Mouse (Mus musculus) heart, postnatal 25 days (tissue): ENCODE measurements around the gene Aurkaip1. TPM values are rescaled to one million over a fixed set of nuclear protein-coding genes. Genes with fewer than 3 reads are reported as not detected.
"Not testable (repeated sequence)": the region's sequence is repeated elsewhere in the genome, so short reads cannot be mapped to it uniquely, and the experiment has no call there.

Experiments used
- DNase-seq: peaks from one replicate; pipeline ENCODE4 v3.0.0; 2022; ENCODE audit warnings: low spot score
- intact Hi-C: fragments of 180-260 bp; cut with DNase I; formaldehyde crosslinking; loops from one replicate; pipeline ENCODE4 v1.15.1; 2025
- total RNA-seq, 2 experiments: library from RNA; stranded (reverse); gene quantifications; 2 replicates each; pipeline ENCODE4 v1.2.3; 2021

Gene Aurkaip1
- total RNA-seq = 100 to 1,000 TPM; 108 to 109 TPM

DNA sequence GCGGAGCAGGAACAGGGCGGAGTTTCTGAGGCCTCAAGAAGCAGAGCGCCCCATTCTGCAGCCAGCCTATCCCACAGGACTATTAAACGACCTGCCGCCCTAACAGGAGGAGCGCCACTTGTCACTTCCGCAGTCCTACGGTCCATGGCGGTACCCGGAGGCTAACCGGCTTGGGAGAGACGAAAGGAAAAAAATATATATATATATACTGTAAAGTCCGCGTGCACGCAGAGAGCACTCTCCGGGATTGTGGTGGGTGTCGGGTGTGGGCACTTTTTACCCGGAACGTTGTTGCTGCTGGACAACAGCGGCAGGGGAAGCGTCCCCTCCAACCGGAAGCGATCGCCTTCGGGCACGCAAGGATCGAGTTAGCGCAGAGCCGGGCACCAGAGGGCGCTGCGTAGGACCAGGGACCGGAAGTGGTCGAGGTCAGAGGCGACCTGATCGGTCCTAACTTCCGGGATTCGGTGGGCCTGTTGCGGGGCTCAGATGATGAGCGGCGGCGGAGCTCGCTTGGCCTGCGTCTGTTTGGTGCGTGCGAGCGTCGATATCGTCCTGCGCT lies at the start of gene Aurkaip1:
TSS of gene Aurkaip1 (plus strand) at position 68 of the 562 bp plus-strand sequence.
- intact Hi-C loops = loop anchor here (2.0 to 5.0 kb wide), 3 partner anchors 18 to 111 kb away; partner anchors contain the start of genes Acap3, Ccnl2, Pusl1 and Ube2j2

DNA sequence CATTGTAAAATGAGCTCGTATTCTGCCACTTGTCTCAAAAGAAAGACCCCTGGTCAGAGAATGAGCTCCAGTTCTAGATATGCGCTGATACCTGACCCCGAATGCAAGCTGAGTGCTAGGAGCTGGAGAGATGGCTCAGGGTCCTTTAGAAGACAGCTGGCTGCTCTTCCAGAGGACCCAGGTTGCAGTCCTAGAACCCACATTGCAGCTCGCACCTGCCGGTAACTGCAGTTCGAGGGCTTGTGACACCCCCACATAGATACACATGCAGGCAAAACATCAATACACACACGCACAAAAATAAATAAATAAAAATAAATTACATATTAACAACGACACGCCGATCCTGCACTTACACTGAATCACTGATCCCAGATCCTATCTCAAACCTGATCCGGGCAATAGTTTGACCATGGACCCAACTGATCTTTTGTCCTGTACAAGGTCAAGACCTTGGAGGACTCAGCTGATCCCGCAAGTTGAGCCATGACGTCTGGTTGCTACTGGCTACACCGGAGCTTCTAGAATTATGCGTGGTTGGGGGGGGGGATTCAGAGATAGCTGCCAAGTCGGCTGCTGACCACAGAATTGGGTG lies 47.5 kb upstream of the Aurkaip1 start:
- no peak for DNase-seq
- intact Hi-C loops = no loop called here

More for the DNA sequence above, at the start of gene Aurkaip1:
- DNase-seq = peak; percentile 86

DNA sequence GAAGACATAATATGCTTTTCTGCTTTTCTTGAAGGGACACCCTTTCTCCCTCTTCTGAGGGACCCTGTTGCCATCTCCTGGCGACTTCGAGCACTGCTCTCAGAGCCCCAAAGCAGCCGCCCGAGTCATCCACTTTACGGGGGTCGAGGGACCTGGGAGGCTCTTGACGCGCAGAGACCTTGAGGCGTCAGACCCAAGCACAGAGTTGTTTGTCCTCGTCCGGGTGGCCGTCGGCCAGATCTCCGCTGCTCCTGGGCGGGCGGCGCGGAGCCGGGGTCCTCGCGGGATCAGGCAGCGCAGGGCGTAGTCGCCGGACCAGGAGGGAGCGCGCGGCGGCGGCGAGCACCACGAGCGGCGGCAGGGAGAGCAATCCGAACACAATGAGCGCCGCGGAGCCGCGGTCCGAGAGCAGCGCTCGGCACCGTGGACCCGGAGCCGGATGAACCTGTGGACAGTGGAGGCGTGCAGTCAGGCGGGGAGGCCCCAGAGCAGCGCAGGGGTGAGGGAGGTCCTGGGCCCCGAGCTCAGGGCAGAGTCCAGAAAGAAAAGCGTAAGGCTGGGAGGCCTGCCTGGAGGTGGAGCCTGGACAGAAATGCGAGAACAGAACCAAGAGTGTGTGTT lies 46.9 kb upstream of the Aurkaip1 start:
- DNase-seq = peak; percentile 69
- intact Hi-C loops = no loop called here

DNA sequence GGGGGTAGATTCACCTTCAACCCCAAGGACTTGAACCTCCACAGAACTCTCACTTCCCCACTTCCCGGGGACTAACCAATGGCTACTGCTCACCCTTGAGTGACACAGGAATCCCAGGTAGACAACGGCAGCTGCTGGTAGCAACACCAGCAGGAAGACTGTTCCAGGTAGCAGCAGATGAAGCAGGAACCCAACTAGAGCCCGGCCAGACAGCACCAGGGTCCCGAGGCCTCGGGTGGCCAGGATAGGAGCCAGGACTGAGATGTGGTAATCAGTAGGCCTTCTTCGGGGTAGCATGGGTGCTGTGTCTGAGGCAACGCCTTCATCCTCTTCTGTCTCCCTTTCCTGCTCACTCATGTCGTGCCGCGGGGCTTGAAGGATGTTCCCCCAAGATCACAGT lies 45.8 kb upstream of the Aurkaip1 start:
- intact Hi-C loops = loop anchor here (1.0 kb wide), 1 partner anchor 14 kb away; no protein-coding TSS in a partner anchor
- no peak for DNase-seq

DNA sequence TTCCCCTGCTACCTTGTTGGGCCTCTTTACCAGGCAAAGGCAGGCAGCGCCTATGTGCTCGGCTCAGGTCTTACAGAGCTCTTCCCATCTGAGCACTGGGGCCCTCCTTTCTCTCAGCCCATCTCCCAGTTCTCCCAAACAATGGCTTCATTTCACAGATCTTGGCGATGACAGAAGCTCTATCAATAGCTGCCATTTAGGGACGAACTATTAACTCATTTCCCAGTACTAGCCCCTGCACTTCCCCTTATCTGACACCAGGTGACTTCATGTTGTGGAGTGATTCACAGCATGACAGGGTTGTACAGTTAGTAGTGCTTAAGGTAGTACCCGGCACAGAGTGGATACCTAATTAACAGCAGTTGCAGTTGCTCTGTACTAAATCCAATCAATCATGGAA lies 45.3 kb upstream of the Aurkaip1 start, which contains the start of gene Tmem88b:
TSS of gene Tmem88b (minus strand) at position 56 of the 400 bp plus-strand sequence.
- DNase-seq = no peak

DNA sequence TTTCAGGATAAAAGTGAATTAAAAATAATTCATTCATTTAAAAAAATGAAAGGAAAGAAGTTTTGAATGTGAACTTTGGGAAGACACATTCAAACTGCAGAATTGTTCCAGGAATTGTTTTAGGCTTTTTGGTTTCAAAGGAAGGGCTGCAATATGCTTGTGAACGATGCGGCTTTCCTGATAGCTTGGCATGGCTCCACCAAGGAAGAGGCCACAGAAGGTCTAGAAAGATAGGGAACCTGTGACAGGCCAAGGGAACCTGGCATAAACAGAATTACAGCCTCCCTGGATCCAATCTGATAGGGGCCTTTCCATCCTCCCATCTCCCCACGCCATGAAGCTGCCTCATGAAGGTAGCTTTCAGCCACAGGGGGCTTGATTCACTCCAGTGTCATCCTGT lies 42.8 kb upstream of the Aurkaip1 start:
- no peak for DNase-seq
- intact Hi-C loops = no loop called here

More for the DNA sequence above, 45.3 kb upstream of the Aurkaip1 start, which contains the start of gene Tmem88b:
- intact Hi-C loops = loop anchor here (1.0 kb wide), 1 partner anchor 15 kb away; no protein-coding TSS in a partner anchor

DNA sequence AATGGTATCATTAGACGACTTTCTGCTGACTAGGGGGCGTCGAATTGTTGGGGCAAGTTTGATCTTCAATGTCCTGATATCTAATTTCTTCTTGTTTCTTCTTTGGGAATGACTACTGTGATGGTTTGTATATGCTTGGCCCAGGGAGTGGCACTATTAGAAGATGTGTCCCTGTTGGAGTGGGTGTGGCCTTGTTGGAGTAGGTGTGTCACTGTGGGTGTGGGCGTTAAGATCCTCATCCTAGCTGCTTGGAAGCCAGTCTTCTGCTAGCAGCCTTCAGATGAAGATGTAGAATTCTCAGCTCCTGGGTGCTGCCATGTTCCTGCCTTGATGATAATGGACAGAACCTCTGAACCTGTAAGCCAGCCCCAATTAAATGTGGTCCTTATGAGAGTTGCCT lies 42.2 kb upstream of the Aurkaip1 start:
- intact Hi-C loops, DNase-seq: not testable (repeated sequence)

DNA sequence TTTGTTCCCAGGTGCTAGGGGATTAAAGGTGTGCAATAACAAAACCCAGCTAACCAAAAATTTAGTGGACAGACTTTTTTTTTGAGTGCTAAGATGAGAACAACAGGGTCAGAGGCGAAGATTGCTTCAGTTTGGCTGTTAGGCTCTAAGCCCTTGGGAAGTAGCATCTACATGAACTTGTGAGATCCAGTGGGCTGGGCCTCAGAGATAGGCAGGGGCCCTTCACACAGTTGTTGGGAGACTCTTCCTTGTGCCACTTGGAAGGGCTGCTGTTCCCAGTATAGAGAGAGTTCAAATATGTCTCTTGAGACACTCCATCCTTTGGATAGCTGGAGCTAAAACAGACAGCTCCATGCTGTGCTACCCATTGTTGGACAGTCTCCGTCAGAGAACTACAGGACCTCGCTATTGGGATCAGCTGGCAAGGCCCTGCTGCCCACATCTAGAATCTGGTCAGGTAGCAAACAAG lies 41.0 kb upstream of the Aurkaip1 start, which contains the start of gene Ankrd65:
TSS of gene Ankrd65 (plus strand) at position 419 of the 469 bp plus-strand sequence.
- DNase-seq = no peak
- intact Hi-C loops = no loop called here

DNA sequence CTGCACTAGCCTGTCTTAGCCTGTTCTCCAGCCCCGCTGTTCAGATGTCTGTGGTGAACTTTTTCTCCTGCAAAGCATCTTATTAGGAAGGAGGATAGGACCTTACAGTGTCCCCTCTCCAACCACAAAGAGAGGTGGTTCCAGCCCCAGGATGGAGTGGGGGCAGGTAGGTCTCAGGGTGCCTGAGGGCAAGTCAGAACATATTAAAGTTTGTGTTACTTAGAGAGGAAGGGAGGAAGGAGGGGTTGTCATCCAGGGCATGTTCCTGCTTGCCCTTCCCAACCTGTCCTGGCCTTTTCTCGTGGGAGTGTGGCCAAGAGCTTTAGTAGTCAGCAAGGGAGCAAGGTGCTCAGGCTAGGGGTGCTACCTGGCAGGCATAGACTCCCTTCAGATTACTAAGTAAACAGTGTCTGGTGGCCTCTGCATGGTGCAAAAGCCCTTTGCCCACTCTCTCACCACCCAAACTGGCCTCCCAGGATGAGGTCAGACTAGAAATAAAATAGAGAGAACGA lies 40.4 kb upstream of the Aurkaip1 start:
- DNase-seq = no peak
- intact Hi-C loops = no loop called here

DNA sequence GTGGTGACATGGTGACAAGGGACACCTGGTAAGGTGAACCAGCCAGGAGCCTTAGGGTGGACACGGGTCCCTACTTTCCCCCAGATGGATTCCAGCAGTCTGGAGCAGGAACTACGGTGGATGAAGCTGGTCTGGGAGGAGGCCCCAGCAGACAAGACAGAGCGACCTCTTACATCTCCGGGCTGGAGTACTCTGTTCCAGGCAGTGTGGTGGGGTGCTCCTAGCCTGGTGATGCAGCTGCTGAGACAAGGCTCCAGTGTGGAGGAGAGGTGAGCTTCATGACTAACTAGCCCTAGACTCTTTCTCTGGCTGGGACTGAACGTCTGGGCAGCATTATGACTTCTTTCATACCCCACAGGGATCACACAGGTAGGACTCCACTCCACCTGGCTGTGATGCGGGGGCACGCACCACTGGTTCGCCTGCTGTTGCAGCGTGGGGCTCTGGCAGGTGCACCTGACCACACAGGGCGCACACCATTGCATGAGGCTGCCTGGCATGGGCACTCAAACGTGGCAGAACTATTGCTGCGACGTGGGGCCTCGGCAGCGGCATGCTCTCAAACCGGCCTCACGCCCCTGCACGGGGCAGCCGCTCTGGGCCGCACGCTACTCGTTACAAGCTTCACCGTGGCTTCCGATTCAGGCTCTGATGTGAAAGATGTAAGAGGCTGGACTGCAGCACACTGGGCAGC lies 39.7 kb upstream of the Aurkaip1 start:
- intact Hi-C loops = no loop called here
- no peak for DNase-seq

DNA sequence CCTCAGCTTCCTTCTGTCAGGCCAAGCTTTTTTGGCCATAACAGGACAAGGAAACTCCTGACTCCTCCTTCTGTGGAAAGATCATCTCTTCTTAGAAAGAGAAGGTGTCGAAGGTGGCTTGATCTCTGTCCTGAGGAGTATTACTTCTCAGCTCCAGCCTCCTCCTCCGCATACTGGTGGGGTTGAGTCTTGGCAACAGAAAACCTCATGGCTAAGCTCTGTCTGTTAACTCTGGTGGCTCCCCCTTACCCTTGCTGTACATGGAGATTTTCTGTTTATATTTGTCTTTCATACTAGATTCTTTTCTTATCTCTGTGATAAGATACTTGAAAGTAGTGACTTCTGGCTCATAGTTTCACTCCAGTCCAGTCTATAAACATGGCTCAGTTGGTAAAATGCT lies 37.3 kb upstream of the Aurkaip1 start:
- DNase-seq = no peak
- intact Hi-C loops = no loop called here

DNA sequence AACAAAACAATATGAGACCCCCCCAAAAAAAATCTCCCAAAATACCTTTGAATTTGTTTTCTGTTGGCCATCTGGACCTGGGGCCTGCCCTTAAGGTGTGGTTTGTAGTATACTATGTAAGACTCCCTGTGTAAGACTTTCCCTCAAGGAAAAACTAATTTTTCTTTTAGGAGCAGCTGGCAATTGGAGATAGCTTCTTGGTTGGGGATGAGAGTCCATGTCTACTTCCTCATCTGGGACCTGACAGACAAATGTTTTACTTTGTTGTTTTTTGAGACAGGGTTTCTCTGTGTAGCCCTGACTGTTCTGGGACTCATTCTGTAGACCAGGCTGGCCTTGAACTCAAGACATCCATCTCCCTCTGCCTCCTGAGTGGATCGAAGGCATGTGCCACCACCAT lies 29.0 kb upstream of the Aurkaip1 start:
- DNase-seq = no peak
- intact Hi-C loops = loop anchor here (5.0 kb wide), 1 partner anchor 35 kb away; no protein-coding TSS in a partner anchor

DNA sequence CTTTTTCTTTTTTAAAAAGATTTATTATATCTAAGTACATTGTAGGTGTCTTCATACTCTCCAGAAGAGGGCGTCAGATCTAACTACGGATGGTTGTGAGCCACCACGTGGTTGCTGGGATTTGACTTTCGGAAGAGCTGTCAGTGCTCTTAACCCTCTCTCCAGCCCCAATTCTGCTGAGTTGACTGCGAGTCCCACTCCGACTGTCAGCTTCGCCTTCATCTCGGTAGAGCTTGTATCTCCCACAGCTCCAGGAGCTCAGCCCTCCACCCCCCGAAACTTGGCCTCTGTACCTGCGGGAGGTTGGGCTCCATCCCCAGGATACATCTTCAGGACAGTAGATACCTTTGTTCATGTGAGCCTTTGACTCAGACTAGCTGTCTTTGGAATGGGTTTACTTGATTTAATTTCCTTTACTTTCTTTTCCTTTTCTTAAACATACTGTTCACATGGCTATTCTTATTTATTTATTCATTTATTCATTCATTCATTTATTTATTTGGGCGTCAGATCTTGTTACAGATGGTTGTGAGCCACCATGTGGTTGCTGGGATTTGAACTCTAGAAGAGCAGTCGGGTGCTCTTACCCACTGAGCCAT lies 28.2 kb upstream of the Aurkaip1 start, which contains the start of gene Mrpl20:
TSS of gene Mrpl20 (plus strand) at position 138 of the 599 bp plus-strand sequence.
- intact Hi-C loops = loop anchor here (5.0 kb wide), 1 partner anchor 36 kb away; no protein-coding TSS in a partner anchor
- no peak for DNase-seq

DNA sequence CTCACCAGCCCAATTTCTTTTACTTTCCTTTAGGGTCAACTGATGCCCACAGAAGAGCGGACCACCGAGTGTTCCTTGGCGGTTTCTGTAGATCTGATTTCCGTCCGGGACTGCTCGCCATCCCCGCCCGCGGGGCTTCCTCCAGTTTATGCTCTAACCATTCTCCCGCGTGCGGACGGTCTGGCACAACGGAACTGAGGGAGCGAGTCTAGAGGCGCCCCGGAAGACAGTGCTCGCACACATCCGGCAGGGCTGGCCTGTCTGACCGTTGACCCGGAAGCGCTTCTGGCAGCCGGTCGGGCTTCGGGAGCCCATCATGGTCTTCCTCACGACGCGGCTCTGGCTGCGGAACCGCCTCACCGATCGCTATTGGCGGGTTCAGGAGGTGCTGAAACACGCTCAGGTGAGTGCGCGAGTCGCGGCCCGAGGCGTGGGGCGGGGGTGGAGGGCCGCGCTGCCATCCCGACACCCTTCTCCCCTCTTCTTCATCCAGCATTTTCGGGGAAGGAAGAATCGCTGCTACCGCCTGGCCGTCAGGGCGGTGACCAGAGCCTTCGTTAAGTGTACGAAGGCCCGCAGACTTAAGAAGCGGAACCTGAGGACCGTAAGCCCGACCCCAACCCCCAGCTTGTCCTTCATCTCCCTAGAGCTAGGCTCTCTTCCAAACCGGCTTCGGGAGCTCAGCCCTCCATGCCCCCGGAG lies 27.6 kb upstream of the Aurkaip1 start:
- DNase-seq = peak; percentile 90
- intact Hi-C loops = loop anchor here (5.0 kb wide), 1 partner anchor 36 kb away; no protein-coding TSS in a partner anchor

DNA sequence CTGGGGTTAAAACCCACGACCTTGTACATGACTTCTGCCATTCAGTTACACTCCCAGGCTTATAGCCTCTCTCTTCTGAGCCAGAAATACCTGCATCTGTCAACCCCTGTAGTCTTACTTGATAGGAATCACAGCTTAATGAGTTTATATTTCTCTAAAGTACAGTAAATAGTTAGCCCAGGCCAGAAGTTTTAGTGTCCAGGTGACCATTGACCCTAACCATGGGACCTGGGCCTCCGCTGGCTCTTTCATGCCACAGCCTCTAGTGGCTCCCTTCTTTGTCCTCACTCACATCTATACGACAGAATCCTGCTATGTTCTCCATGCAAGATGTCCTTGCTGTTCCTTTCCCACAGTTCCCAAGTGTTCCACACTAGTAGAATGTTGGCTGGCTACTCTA lies 23.2 kb upstream of the Aurkaip1 start:
- intact Hi-C loops = no loop called here

DNA sequence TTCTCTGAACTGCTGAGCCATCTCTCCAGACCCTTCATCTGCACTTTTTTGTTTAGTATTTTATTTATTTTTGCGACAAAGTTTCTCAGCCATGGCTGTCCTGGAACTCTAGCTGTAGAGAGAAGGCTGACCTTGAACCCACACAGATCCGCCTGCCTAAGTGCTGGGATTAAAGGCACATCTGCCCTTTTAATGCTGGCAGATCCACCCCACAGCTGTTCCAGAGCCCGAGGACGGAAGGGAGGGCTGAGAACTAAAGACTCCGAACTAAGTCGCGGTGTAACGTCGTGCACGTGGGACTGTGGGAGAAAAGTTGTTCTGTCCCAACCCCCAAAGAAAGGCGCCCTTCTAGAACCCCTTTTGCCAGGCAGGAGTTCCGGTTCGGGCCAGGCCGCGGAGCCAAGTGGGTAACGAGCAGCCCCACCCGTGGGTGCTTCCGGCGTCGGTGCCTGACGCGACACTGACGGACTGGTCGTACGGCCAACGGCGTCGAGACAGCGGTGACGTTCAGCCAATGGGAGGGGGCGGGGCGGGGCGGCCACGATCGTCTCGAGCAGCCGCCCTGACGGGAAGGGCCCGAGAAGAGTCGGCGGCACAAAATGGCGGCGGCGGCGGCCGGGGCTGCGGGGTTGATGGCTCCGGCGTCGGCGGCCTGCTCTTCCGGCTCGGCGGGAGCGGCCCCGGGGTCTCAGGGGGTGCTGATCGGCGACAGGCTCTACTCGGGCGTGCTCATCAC lies 19.0 kb upstream of the Aurkaip1 start, which contains the start of gene Ccnl2:
TSS of gene Ccnl2 (plus strand) at position 561 of the 736 bp plus-strand sequence.
- intact Hi-C loops = loop anchor here (2.0 kb wide), 1 partner anchor 19 kb away; the partner anchor contains the start of gene Aurkaip1
- peak; percentile 91 for DNase-seq

More for the DNA sequence above, 23.2 kb upstream of the Aurkaip1 start:
- DNase-seq = no peak

DNA sequence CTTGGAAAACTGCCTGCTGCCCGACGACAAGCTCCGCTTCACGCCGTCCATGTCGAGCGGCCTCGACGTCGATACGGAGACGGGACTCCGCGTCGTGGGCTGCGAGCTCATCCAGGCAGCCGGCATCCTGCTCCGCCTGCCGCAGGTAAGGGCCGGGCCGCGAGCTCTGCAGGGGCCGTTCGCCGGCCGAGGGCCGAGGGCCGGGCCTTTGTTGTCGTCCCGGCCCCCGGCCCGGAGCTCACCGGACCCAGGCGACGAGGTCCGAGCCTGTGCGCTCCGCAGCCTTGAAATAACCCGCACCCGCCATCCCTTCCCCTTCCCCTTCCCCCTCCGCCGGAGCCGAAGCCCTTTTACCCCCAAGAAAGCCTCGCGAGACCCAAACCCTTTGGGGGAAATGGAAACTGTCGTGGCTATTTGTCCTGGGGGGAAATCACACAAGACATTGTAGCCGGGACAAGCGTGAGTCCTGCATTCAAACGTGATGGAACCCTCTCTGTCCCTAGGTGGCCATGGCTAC lies 18.3 kb upstream of the Aurkaip1 start:
- no peak for DNase-seq
- intact Hi-C loops = loop anchor here (2.0 kb wide), 1 partner anchor 18 kb away; the partner anchor contains the start of gene Aurkaip1

DNA sequence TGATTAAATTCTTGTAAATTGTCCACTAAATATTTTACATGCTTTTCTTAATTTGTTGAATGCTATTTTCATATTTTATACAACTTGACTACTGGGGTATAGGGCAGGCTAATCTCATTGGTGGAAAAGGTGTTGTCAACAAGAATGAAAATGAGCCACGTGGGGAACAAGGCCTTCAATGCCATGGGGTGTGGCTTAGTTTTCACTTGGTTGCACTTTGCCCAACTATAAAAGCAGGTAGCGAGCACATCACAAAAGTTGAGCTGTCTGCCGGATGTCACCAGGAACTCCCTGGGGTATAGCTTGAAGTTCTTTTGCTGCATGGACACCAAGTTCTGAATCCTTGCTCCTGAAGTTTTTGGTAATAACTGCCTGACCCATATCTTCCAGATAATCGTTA lies 13.5 kb upstream of the Aurkaip1 start:
- DNase-seq = no peak
- intact Hi-C loops = no loop called here
